Mouse (Mus musculus) spleen, adult 2 months (tissue): ENCODE data around the gene Aoc1.

Experiments
- CTCF ChIP-seq: fragments of 200-500 bp; IDR thresholded peaks from 2 replicates; pipeline ENCODE4 v1.5.1; 2011; ENCODE audit warnings: mild to moderate bottlenecking, inconsistent platforms; ENCODE audit not compliant: insufficient read depth, insufficient read length, insufficient replicate concordance; ENCODE audit errors: extremely low read depth
- POLR2A ChIP-seq: fragments of 200-500 bp; IDR thresholded peaks from 2 replicates; pipeline ENCODE4 v1.6.1; 2011; ENCODE audit warnings: low read depth, low read length, inconsistent platforms

DNA sequence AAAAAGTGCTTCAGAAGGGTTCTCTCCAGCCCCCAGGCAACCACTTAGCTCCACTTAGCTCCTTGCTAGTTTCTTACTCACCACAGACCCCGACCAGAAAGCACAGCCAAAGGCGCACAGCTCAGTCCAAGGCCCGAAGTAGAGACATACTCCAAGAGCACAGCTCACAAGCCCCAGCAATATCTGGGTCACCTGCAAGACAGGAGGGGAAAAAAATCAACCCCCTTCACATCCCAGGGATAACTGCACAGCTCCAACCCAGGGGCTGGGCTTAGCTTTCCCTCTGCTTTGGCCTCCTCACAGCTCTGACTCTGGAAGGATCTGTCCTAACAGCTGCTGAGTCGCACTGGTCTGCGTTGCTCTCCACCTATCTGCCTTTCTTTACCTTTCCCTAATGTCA, 36.5 kb upstream of the Aoc1 start:
- TF ChIP-seq POLR2A (no peak), CTCF (no peak)
